Mouse (Mus musculus) stomach, embryonic 14.5 days (tissue): ENCODE measurements around the gene Teddm2. TPM values are rescaled to one million over a fixed set of nuclear protein-coding genes. Genes with fewer than 3 reads are reported as not detected.

Experiments used
- ATAC-seq: fragments of 200-750 bp; cut with Nextera tagmentation; 2 replicates; pipeline ENCODE4 v1.8.0; 2017; ENCODE audit warnings: low read depth, moderate TSS enrichment; ENCODE audit not compliant: insufficient number of reproducible peaks, insufficient read depth, low FRiP score
- H3K27ac ChIP-seq: fragments of 300-500 bp; sonication (generic); 2 replicates; pipeline ENCODE4 v1.5.1; 2014; ENCODE audit warnings: mild to moderate bottlenecking, low read length, moderate library complexity, mixed read lengths
- H3K27me3 ChIP-seq: fragments of 300-500 bp; sonication (generic); 2 replicates; pipeline ENCODE4 v1.6.1; 2014; ENCODE audit warnings: low read length, control low read depth, mixed read lengths; ENCODE audit not compliant: control insufficient read depth, insufficient read depth
- H3K36me3 ChIP-seq: fragments of 300-500 bp; sonication (generic); 2 replicates; pipeline ENCODE4 v1.6.1; 2014; ENCODE audit warnings: mild to moderate bottlenecking, control low read depth, low read length, moderate library complexity, mixed read lengths; ENCODE audit not compliant: control insufficient read depth, insufficient read depth
- H3K4me1 ChIP-seq: fragments of 300-500 bp; sonication (generic); 2 replicates; pipeline ENCODE4 v1.6.1; 2014; ENCODE audit warnings: low read length, control low read depth, mixed read lengths; ENCODE audit not compliant: control insufficient read depth, insufficient read depth
- H3K4me2 ChIP-seq: fragments of 300-500 bp; sonication (generic); replicated peaks from 2 replicates; pipeline ENCODE4 v1.6.1; 2014; ENCODE audit warnings: low read depth, low read length, control low read depth
- H3K4me3 ChIP-seq: fragments of 300-500 bp; sonication (generic); 2 replicates; pipeline ENCODE4 v1.5.1; 2014; ENCODE audit warnings: low read depth, low read length, control low read depth
- H3K9ac ChIP-seq: fragments of 300-500 bp; sonication (generic); replicated peaks from 2 replicates; pipeline ENCODE4 v1.6.1; 2014; ENCODE audit warnings: low read depth, mild to moderate bottlenecking, control low read depth, low read length, moderate library complexity, mixed read lengths
- H3K9me3 ChIP-seq: fragments of 300-500 bp; sonication (generic); 2 replicates; pipeline ENCODE4 v1.6.1; 2016; ENCODE audit warnings: low read depth, low read length, control low read depth; ENCODE audit not compliant: control insufficient read depth
- WGBS: fragments of 180-500 bp; shearing (Covaris S2); extraction: QIAGEN DNeasy Blood & Tissue Kit; methylation state at CpG from one replicate; pipeline ENCODE4 v1.1.7; 2014; 5-methylcytosine and 5-hydroxymethylcytosine counted together
- polyA plus RNA-seq: library from polyadenylated mRNA; unstranded; fragments of >200 nt; fragmentation: Nextera tagmentation; extraction: Ambion mirVana; gene quantifications from 2 replicates; pipeline ENCODE4 v1.2.1, GENCODE M21; 2014

Gene Teddm2
- polyA plus RNA-seq, 1 experiment from 2014 or later: 0.46 TPM

- Histone ChIP-seq H3K9me3 (no peaks in the 10 kb centered on the region), H3K27me3 (no peaks in the 10 kb centered on the region), H3K36me3 (no peaks in the 10 kb centered on the region), H3K4me3 (no peak overlapping the region), H3K4me1 (no peaks in the 10 kb centered on the region), H3K27ac (no peak overlapping the region), H3K9ac (no peak overlapping the region), H3K4me2 (no peak overlapping the region)
- ATAC-seq: no peak
- 81% methylated on average over 2 of the region's 2 CpGs for WGBS
Observed at GRCm38 (mm10) chr1:153930431-153930830, 30.4 kb upstream of the Teddm2 start.

- H3K27ac ChIP-seq: peak overlapping the region; percentile 21; the same call in 1 of the 2 replicates
- peak; percentile 87 for ATAC-seq
Observed at GRCm38 (mm10) chr1:153924395-153925385, 24.7 kb upstream of the Teddm2 start.

GRCm38 (mm10) chr1:153922571-153923021 lies 22.6 kb upstream of the Teddm2 start:
- Histone ChIP-seq H3K9me3 (no peaks in the 10 kb centered on the region), H3K4me1 (0 out of 2 replicates have a peak, but pooled peaks cover 2% of the 10 kb centered on the region), H3K4me2 (no peak overlapping the region), H3K36me3 (no peaks in the 10 kb centered on the region), H3K27ac (no peak overlapping the region), H3K4me3 (no peak overlapping the region), H3K27me3 (no peaks in the 10 kb centered on the region), H3K9ac (no peak overlapping the region)
- 36% methylated on average over 5 of the region's 5 CpGs for WGBS
- no peak for ATAC-seq

More at GRCm38 (mm10) chr1:153924395-153925385, 24.7 kb upstream of the Teddm2 start:
- no peak overlapping the region for H3K4me2 ChIP-seq
- no peaks in the 10 kb centered on the region for H3K9me3 ChIP-seq
- no peak overlapping the region for H3K4me3 ChIP-seq
- H3K4me1 ChIP-seq: 0 out of 2 replicates have a peak, but pooled peaks cover 2% of the 10 kb centered on the region
- no peaks in the 10 kb centered on the region for H3K36me3 ChIP-seq
- WGBS: 71% methylated on average over 6 of the region's 6 CpGs
- H3K9ac ChIP-seq: no peak overlapping the region
- H3K27me3 ChIP-seq: no peaks in the 10 kb centered on the region

- Histone ChIP-seq H3K27ac (no peak overlapping the region), H3K9ac (no peak overlapping the region), H3K27me3 (no peaks in the 10 kb centered on the region), H3K4me3 (no peak overlapping the region), H3K4me1 (0 out of 2 replicates have a peak, but pooled peaks cover 2% of the 10 kb centered on the region), H3K9me3 (no peaks in the 10 kb centered on the region), H3K4me2 (no peak overlapping the region), H3K36me3 (no peaks in the 10 kb centered on the region)
- WGBS: 90% methylated on average over 3 of the region's 3 CpGs
- ATAC-seq: no peak
Observed at GRCm38 (mm10) chr1:153921642-153922041, 21.6 kb upstream of the Teddm2 start.

- Histone ChIP-seq H3K27me3 (no peaks in the 10 kb centered on the region), H3K36me3 (no peaks in the 10 kb centered on the region), H3K27ac (no peak overlapping the region), H3K4me1 (0 out of 2 replicates have a peak, but pooled peaks cover 2% of the 10 kb centered on the region), H3K4me3 (no peak overlapping the region), H3K9me3 (no peaks in the 10 kb centered on the region), H3K4me2 (no peak overlapping the region), H3K9ac (no peak overlapping the region)
- 78% methylated on average over 3 of the region's 3 CpGs for WGBS
- no peak for ATAC-seq
Observed at GRCm38 (mm10) chr1:153918521-153919206, 18.6 kb upstream of the Teddm2 start.

GRCm38 (mm10) chr1:153913869-153914268 lies 13.8 kb upstream of the Teddm2 start:
- H3K27me3 ChIP-seq: no peaks in the 10 kb centered on the region
- H3K36me3 ChIP-seq: peaks cover 7% of the 10 kb centered on the region; the same call in 1 of the 2 replicates
- 62% methylated on average over 3 of the region's 3 CpGs for WGBS
- ATAC-seq: no peak
- no peak overlapping the region for H3K27ac ChIP-seq
- no peaks in the 10 kb centered on the region for H3K9me3 ChIP-seq
- no peak overlapping the region for H3K4me3 ChIP-seq
- H3K4me2 ChIP-seq: no peak overlapping the region
- no peaks in the 10 kb centered on the region for H3K4me1 ChIP-seq
- H3K9ac ChIP-seq: no peak overlapping the region

GRCm38 (mm10) chr1:153911276-153911795 lies 11.3 kb upstream of the Teddm2 start:
- Histone ChIP-seq H3K9ac (no peak overlapping the region), H3K4me3 (no peak overlapping the region), H3K9me3 (no peaks in the 10 kb centered on the region), H3K4me2 (no peak overlapping the region), H3K36me3 (peaks cover 30% of the 10 kb centered on the region), H3K4me1 (no peaks in the 10 kb centered on the region), H3K27me3 (no peaks in the 10 kb centered on the region), H3K27ac (0 out of 2 replicates have a peak overlapping the region, but pooled peaks have one; percentile 4)
- 73% methylated on average over 6 of the region's 6 CpGs for WGBS
- ATAC-seq: no peak

- Histone ChIP-seq H3K36me3 (peaks cover 36% of the 10 kb centered on the region), H3K27me3 (no peaks in the 10 kb centered on the region), H3K4me3 (no peak overlapping the region), H3K9me3 (no peaks in the 10 kb centered on the region), H3K9ac (no peak overlapping the region), H3K4me2 (no peak overlapping the region), H3K4me1 (no peaks in the 10 kb centered on the region), H3K27ac (no peak overlapping the region)
- 82% methylated on average over 5 of the region's 5 CpGs for WGBS
- no peak for ATAC-seq
Observed at GRCm38 (mm10) chr1:153910423-153910822, 10.4 kb upstream of the Teddm2 start.
